ENCODE assay signal across 21 mouse cellular contexts in genomic region chr10:17831041-17831440, GRCm38 (mm10). TPM values are rescaled to one million over a fixed set of nuclear protein-coding genes. Genes with fewer than 3 reads are reported as not detected.
A peak's percentile ranks its signal among the peaks of the same experiment; 100 is the strongest.
DNase-seq lines count a peak whose midpoint lies in the region; ATAC-seq and TF ChIP-seq lines count a peak whose summit lies in the region.
"Had no signal": no experiment of that assay in that cellular context is flagged by ENCODE, and none has a peak within 500 bp of the region (broad histone marks: within the 10 kb centered on the region; RNA-seq: fewer than 3 reads in every experiment).

No protein-coding gene starts in this region.

- H3K36me3 ChIP-seq in embryonic facial prominence, embryonic 11.5 days (replicated peaks; ENCODE audit: control insufficient read depth, insufficient read depth, low read depth, low read length) = no peaks in the 10 kb centered on the region
- H3K36me3 ChIP-seq in embryonic facial prominence, embryonic 10.5 days (replicated peaks) = no peaks in the 10 kb centered on the region
- no peaks in the 10 kb centered on the region for H3K36me3 ChIP-seq in midbrain, embryonic 10.5 days
- H3K36me3 ChIP-seq in midbrain, postnatal 0 days (ENCODE audit: insufficient read depth, low read length) = no peaks in the 10 kb centered on the region
- no peaks in the 10 kb centered on the region for H3K36me3 ChIP-seq in midbrain, embryonic 15.5 days (replicated peaks)
- H3K36me3 ChIP-seq: limb, embryonic 12.5 days; liver, embryonic 12.5 days had no signal

- H3K27ac ChIP-seq in embryonic facial prominence, embryonic 11.5 days (replicated peaks; ENCODE audit: low read depth, low read length) = no peak overlapping the region
- no peak overlapping the region for H3K27ac ChIP-seq in embryonic facial prominence, embryonic 10.5 days (replicated peaks)
- peak overlapping the region; percentile 73 for H3K27ac ChIP-seq in midbrain, embryonic 10.5 days (replicated peaks)
- H3K27ac ChIP-seq in midbrain, postnatal 0 days (ENCODE audit: low read depth, low read length) = no peak overlapping the region
- H3K27ac ChIP-seq in midbrain, embryonic 15.5 days = no peak overlapping the region
- H3K27ac ChIP-seq: kidney, postnatal 0 days; limb, embryonic 12.5 days; liver, embryonic 12.5 days had no signal

- no peak overlapping the region for H3K4me3 ChIP-seq in embryonic facial prominence, embryonic 11.5 days (ENCODE audit: low read depth, low read length)
- no peak overlapping the region for H3K4me3 ChIP-seq in embryonic facial prominence, embryonic 10.5 days
- no peak overlapping the region; the same call in 1 of the 2 replicates for H3K4me3 ChIP-seq in midbrain, embryonic 10.5 days
- no peak overlapping the region for H3K4me3 ChIP-seq in midbrain, postnatal 0 days (ENCODE audit: low read depth, low read length)
- H3K4me3 ChIP-seq in midbrain, embryonic 15.5 days = no peak overlapping the region
- H3K4me3 ChIP-seq: limb, embryonic 12.5 days; liver, embryonic 12.5 days; megakaryocyte, embryonic 14.5 days had no signal

- no peaks in the 10 kb centered on the region for H3K27me3 ChIP-seq in embryonic facial prominence, embryonic 11.5 days (ENCODE audit: control insufficient read depth, insufficient read depth, low read length)
- 0 out of 2 replicates have a peak, but pooled peaks cover 4% of the 10 kb centered on the region for H3K27me3 ChIP-seq in embryonic facial prominence, embryonic 10.5 days (replicated peaks; ENCODE audit: low read depth, poor library complexity, severe bottlenecking)
- no peaks in the 10 kb centered on the region for H3K27me3 ChIP-seq in midbrain, embryonic 10.5 days (ENCODE audit: low read depth, poor library complexity, severe bottlenecking)
- H3K27me3 ChIP-seq in midbrain, postnatal 0 days (ENCODE audit: insufficient read depth, low read length) = 0 out of 2 replicates have a peak, but pooled peaks cover 4% of the 10 kb centered on the region
- no peaks in the 10 kb centered on the region for H3K27me3 ChIP-seq in midbrain, embryonic 15.5 days (replicated peaks)
- H3K27me3 ChIP-seq: limb, embryonic 12.5 days; liver, embryonic 12.5 days; megakaryocyte, embryonic 14.5 days had no signal

- H3K9me3 ChIP-seq in embryonic facial prominence, embryonic 11.5 days (replicated peaks; ENCODE audit: control insufficient read depth, low read length) = no peaks in the 10 kb centered on the region
- no peaks in the 10 kb centered on the region for H3K9me3 ChIP-seq in embryonic facial prominence, embryonic 10.5 days
- H3K9me3 ChIP-seq in midbrain, embryonic 10.5 days (replicated peaks) = no peaks in the 10 kb centered on the region
- no peaks in the 10 kb centered on the region for H3K9me3 ChIP-seq in midbrain, postnatal 0 days (ENCODE audit: low read length)
- H3K9me3 ChIP-seq in midbrain, embryonic 15.5 days = no peaks in the 10 kb centered on the region
- H3K9me3 ChIP-seq: limb, embryonic 12.5 days; liver, embryonic 12.5 days; megakaryocyte, embryonic 14.5 days had no signal

- 44% methylated on average over 3 of the region's 3 CpGs for WGBS in embryonic facial prominence, embryonic 11.5 days
- 43% methylated on average over 3 of the region's 3 CpGs for WGBS in embryonic facial prominence, embryonic 10.5 days
- WGBS in midbrain, embryonic 10.5 days = 11% methylated on average over 3 of the region's 3 CpGs
- 21% methylated on average over 3 of the region's 3 CpGs for WGBS in midbrain, postnatal 0 days
- WGBS in midbrain, embryonic 15.5 days = 8% methylated on average over 3 of the region's 3 CpGs

- H3K4me1 ChIP-seq in embryonic facial prominence, embryonic 11.5 days (ENCODE audit: control insufficient read depth, insufficient read depth, low read length) = no peaks in the 10 kb centered on the region
- H3K4me1 ChIP-seq in embryonic facial prominence, embryonic 10.5 days = peaks cover 15% of the 10 kb centered on the region
- H3K4me1 ChIP-seq in midbrain, embryonic 10.5 days = peaks cover 62% of the 10 kb centered on the region
- 0 out of 2 replicates have a peak, but pooled peaks cover 2% of the 10 kb centered on the region for H3K4me1 ChIP-seq in midbrain, postnatal 0 days (ENCODE audit: insufficient read depth, low read length)
- peaks cover 15% of the 10 kb centered on the region for H3K4me1 ChIP-seq in midbrain, embryonic 15.5 days
- H3K4me1 ChIP-seq: liver, embryonic 12.5 days; megakaryocyte, embryonic 14.5 days had no signal

- H3K4me2 ChIP-seq in embryonic facial prominence, embryonic 11.5 days (ENCODE audit: low read depth, low read length) = no peak overlapping the region
- H3K4me2 ChIP-seq in midbrain, postnatal 0 days (ENCODE audit: low read depth, low read length, poor library complexity, severe bottlenecking) = no peak overlapping the region
- no peak overlapping the region for H3K4me2 ChIP-seq in midbrain, embryonic 15.5 days
- H3K4me2 ChIP-seq: heart, embryonic 11.5 days; limb, embryonic 12.5 days; liver, embryonic 12.5 days had no signal

- H3K9ac ChIP-seq in embryonic facial prominence, embryonic 11.5 days (replicated peaks; ENCODE audit: low read length) = no peak overlapping the region
- no peak overlapping the region for H3K9ac ChIP-seq in midbrain, postnatal 0 days (replicated peaks; ENCODE audit: low read length, poor library complexity, severe bottlenecking)
- H3K9ac ChIP-seq in midbrain, embryonic 15.5 days = no peak overlapping the region
- H3K9ac ChIP-seq: limb, embryonic 12.5 days; liver, embryonic 12.5 days had no signal

- TF ChIP-seq CTCF in midbrain, postnatal 0 days (IDR thresholded peaks at IDR 0.05) = no peak

- ATAC-seq in embryonic facial prominence, embryonic 11.5 days (replicated peaks; ENCODE audit: insufficient number of reproducible peaks, low FRiP score, low TSS enrichment, low read depth) = 0 out of 2 replicates have a peak, but pooled peaks have one; percentile 39
- ATAC-seq in midbrain, postnatal 0 days (ENCODE audit: low FRiP score) = no peak
- peak; percentile 57; the same call in 1 of the 2 replicates for ATAC-seq in midbrain, embryonic 15.5 days (replicated peaks)
- ATAC-seq: liver, embryonic 12.5 days had no signal

- DNase-seq in embryonic facial prominence, embryonic 11.5 days (ENCODE audit: low spot score) = no peak
- no peak for DNase-seq in embryonic facial prominence, embryonic 10.5 days (ENCODE audit: low spot score)
- DNase-seq in midbrain, embryonic 10.5 days (ENCODE audit: low spot score) = peak; percentile 52
- no peak for DNase-seq in midbrain, postnatal 0 days (ENCODE audit: low spot score)
- peak; percentile 51 for DNase-seq in embryo, embryonic 10.5 days (ENCODE audit: low spot score)
- no peak for DNase-seq in heart, postnatal 4 days
- DNase-seq in adrenal gland, postnatal 4 days (ENCODE audit: low spot score in 2 of 2) = no peak
- DNase-seq: cerebellum, adult 8-10 months; heart, postnatal 14 days; kidney, adult 18-20 months; lung, adult 2 months; right cerebral cortex, adult 18-20 months; thymus, postnatal 25 days had no signal

RNA-seq across cellular contexts. Expression of gene Txlnb, which starts 35.0 kb away (rescaled TPM):
- 1.8 and 1.9 TPM in 2 replicates for polyA plus RNA-seq in embryonic facial prominence, embryonic 11.5 days (2014; fragmentation: Nextera tagmentation; extraction: Ambion mirVana)
- 0.98 and 1.6 TPM in 2 replicates for polyA plus RNA-seq in embryonic facial prominence, embryonic 10.5 days (2016; fragmentation: Nextera tagmentation; extraction: Ambion mirVana)
- polyA plus RNA-seq in midbrain, embryonic 10.5 days (2016; fragmentation: Nextera tagmentation; extraction: Ambion mirVana) = 4.4 and 4.7 TPM in 2 replicates
- 0.76 and 1.4 TPM in 2 replicates for total RNA-seq in midbrain, postnatal 0 days (2014; rRNA removed)
- 0.43 and 0.57 TPM in 2 replicates for polyA plus RNA-seq in midbrain, postnatal 0 days (2015; fragmentation: Nextera tagmentation; extraction: Ambion mirVana)
- polyA plus RNA-seq in midbrain, embryonic 15.5 days (2015; fragmentation: Nextera tagmentation; extraction: Ambion mirVana) = 0.91 and 0.96 TPM in 2 replicates
- total RNA-seq in heart, postnatal 4 days (2021) = 10 to 100 TPM; 86.9 to 89.7 TPM
- 1 to 10 TPM; 1.7 to 3.2 TPM for total RNA-seq in adrenal gland, postnatal 4 days (2021)
- total RNA-seq: MEL had no signal
- polyA plus RNA-seq: small intestine, adult 2 months had no signal

Comparison
In these comparisons a context has a peak if more than half of its experiments do, and no peak if none do; other contexts are left out.
1. DNase-seq: peak in midbrain, embryonic 10.5 days (single experiment) and embryo, embryonic 10.5 days (single experiment); none in embryonic facial prominence, embryonic 11.5 days (single experiment), embryonic facial prominence, embryonic 10.5 days (single experiment), midbrain, postnatal 0 days (single experiment), heart, postnatal 4 days (single experiment) and adrenal gland, postnatal 4 days (0 of 2).